Mouse (Mus musculus) embryonic stem cell, embryonic (primary cell): ENCODE results near the gene Tcea2.

Experiments used
- CTCF ChIA-PET, 4 experiments: fragments of 300-600 bp in 2 of 4; fragments of 350-600 bp in 2 of 4; sonication (Branson Sonifier 250); formaldehyde crosslinking; loops; one replicate each; lab custom pipeline; 2022; ENCODE audit warnings: inconsistent platforms in 2 of 4; lab: Charles Lee
- POLR2A ChIA-PET, 4 experiments: fragments of 300-600 bp in 2 of 4; fragments of 350-600 bp in 2 of 4; sonication (Branson Sonifier 250); formaldehyde crosslinking; loops; one replicate each; lab custom pipeline; 2022; ENCODE audit warnings: antibody characterized with exemption in 4 of 4, inconsistent platforms in 1 of 4; lab: Charles Lee

Tcea2 gene

GRCm38 (mm10) chr2:181662620-181663297, 17.4 kb upstream of the Tcea2 start:
- ChIA-PET POLR2A (interaction anchor here in 3 of 4 experiments (0.6 to 2.4 kb wide), 9 partner anchors 9 to 47 kb away, joined by 3 to 11 read pairs (median 3); partner anchors contain the start of gene Sox18 (in 1 of the 3)), CTCF (interaction anchor here (0.5 to 10.8 kb wide), 9 partner anchors 15 to 511 kb away, joined by 3 to 160 read pairs (median 4); partner anchors contain the start of gene Tcea2 (in 2 of the 4))

DNA sequence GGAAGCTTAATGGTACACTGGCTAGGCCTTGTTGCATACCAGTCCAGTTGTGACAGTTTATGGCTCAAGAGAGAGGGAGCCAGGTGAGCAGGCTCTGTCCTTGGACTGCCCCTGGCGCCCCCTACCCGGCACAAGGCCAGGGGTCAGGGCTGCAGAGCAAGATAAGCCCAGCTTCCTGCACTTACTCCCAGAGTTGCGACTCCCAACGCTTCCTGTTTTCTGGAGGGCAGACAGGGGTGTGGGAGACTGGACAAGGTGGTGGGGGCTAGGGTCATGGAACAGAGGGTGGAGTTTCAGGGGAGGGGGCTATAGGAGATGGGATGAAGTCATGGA, 16.8 kb upstream of the Tcea2 start:
- CTCF ChIA-PET: interaction anchor here (0.5 to 10.8 kb wide), 8 partner anchors 15 to 293 kb away, joined by 3 to 160 read pairs (median 6); partner anchors contain the start of gene Tcea2 (in 2 of the 4)
- POLR2A ChIA-PET: interaction anchor here in 3 of 4 experiments (0.5 to 2.4 kb wide), 10 partner anchors 10 to 418 kb away, joined by 3 to 11 read pairs (median 4); no protein-coding TSS in a partner anchor

GRCm38 (mm10) chr2:181670285-181670912, 9.7 kb upstream of the Tcea2 start:
- CTCF ChIA-PET: interaction anchor here (0.5 to 4.9 kb wide), 16 partner anchors 8 to 1548 kb away, joined by 3 to 32 read pairs (median 4); partner anchors contain the start of genes Tcea2 (in 2 of the 4), Gm29797 (in 1 of the 4) and Tpd52l2 (in 1 of the 4)
- POLR2A ChIA-PET: interaction anchor here in 3 of 4 experiments (0.5 to 2.9 kb wide), 13 partner anchors 8 to 822 kb away, joined by 3 to 11 read pairs (median 3); partner anchors contain the start of genes Dnajc5 (in 1 of the 3), Samd10 (in 1 of the 3) and Tcea2 (in 1 of the 3)

GRCm38 (mm10) chr2:181670913-181671311, 9.2 kb upstream of the Tcea2 start:
- ChIA-PET CTCF (interaction anchor here (0.5 to 4.9 kb wide), 17 partner anchors 8 to 1548 kb away, joined by 3 to 32 read pairs (median 4); partner anchors contain the start of genes Tcea2 (in 2 of the 4), Gm29797 (in 1 of the 4) and Tpd52l2 (in 1 of the 4)), POLR2A (interaction anchor here in 3 of 4 experiments (0.9 to 2.9 kb wide), 13 partner anchors 8 to 213 kb away, joined by 3 to 11 read pairs (median 3); partner anchors contain the start of genes Dnajc5 (in 2 of the 3), Samd10 (in 1 of the 3) and Tcea2 (in 1 of the 3))

- POLR2A ChIA-PET: interaction anchor here in 3 of 4 experiments (0.7 to 2.9 kb wide), 11 partner anchors 8 to 213 kb away, joined by 3 to 11 read pairs (median 3); partner anchors contain the start of genes Dnajc5 (in 2 of the 3) and Tcea2 (in 1 of the 3)
Measured at GRCm38 (mm10) chr2:181671326-181671725, 8.8 kb upstream of the Tcea2 start, which contains the start of gene Sox18. Sox18 (minus strand) TSS chr2:181671640.

DNA sequence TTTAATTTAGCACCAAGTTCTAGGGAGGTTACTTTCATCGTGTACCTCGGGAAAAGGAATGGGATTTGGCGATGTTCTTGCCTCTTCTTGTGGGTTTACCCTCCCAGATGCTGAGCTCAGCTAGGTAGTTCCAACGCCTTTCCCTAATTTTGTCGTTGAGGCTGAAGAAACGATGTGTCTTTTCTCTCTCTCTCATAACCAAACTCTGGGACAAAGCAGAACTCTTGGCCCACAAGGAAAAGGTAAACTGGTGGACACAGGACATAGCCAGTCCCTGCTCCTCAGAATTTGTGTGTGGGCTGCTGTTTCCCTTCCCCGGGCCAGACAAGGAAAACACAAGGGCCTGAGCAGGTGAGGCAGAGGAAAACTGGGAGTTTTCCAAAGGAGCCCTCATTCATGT, 8.1 kb upstream of the Tcea2 start:
- ChIA-PET CTCF (interaction anchor here in 2 of 4 experiments (0.9 to 4.9 kb wide), 3 partner anchors 9 to 51 kb away, joined by 3 to 29 read pairs (median 3); no protein-coding TSS in a partner anchor), POLR2A (interaction anchor here in 3 of 4 experiments (0.7 to 2.8 kb wide), 8 partner anchors 8 to 214 kb away, joined by 3 to 10 read pairs (median 4); partner anchors contain the start of genes Dnajc5 (in 2 of the 3) and Tcea2 (in 1 of the 3))

More at GRCm38 (mm10) chr2:181671326-181671725, 8.8 kb upstream of the Tcea2 start, which contains the start of gene Sox18:
- CTCF ChIA-PET: interaction anchor here in 3 of 4 experiments (0.5 to 4.9 kb wide), 9 partner anchors 9 to 105 kb away, joined by 3 to 29 read pairs (median 3); partner anchors contain the start of gene Tcea2 (in 1 of the 3)

DNA sequence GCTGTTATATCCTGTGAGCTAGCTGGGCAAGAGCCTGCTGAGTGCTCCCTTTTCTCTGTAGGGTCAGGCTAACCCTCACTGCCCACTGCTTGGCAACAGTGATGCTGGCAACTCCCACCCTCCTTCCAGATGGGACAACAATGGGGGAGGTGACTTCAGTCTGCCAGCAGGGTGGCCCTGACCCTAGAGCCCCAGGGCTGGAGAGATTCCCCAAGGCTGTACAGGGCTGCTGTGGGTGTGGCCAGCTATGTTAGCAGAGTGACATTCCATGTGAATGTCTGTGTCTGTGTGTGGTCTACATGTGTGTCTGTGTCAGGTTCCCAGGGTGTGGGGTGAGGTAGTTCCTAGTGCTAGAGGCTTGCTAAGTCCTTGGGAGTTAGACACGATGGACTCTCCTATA, 6.6 kb upstream of the Tcea2 start:
- ChIA-PET POLR2A (interaction anchor here in 3 of 4 experiments (0.6 to 2.1 kb wide), 12 partner anchors 9 to 149 kb away, joined by 3 to 5 read pairs (median 4); partner anchors contain the start of gene Gm29797 (in 1 of the 3)), CTCF (interaction anchor here (0.5 to 4.9 kb wide), 9 partner anchors 14 to 151 kb away, joined by 3 to 29 read pairs (median 4); no protein-coding TSS in a partner anchor)

DNA sequence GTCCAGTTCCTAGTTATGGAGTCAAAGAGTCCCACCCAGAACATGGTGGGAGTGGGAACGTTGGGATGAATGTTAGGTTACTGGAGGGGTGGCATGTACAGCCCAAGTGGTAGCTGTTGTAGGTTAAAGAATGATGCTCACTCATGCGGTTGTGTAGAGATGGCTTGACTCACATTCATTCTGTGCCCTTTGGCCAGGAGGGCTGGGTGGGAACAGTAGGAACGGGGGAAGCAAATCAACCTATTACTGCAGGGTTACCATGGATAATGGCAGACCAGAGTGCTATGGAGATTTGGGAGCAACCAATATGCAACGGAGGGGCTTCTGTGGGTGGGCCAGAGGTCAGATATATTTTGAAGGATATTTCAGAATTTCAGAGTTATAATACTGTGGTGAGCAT, 5.2 kb upstream of the Tcea2 start:
- CTCF ChIA-PET: interaction anchor here in 2 of 4 experiments (1.3 to 2.8 kb wide), 2 partner anchors 15 to 30 kb away, joined by 4 to 12 read pairs; no protein-coding TSS in a partner anchor
- POLR2A ChIA-PET: interaction anchor here in 3 of 4 experiments (0.6 to 1.7 kb wide), 7 partner anchors 12 to 182 kb away, joined by 3 to 4 read pairs (median 4); partner anchors contain the start of gene Abhd16b (in 1 of the 3)

- CTCF ChIA-PET: interaction anchor here in 1 of 4 experiments (4.7 kb wide), 1 partner anchor 15 kb away, joined by 160 read pairs; the partner anchor contains the start of gene Gm29797
- POLR2A ChIA-PET: interaction anchor here in 3 of 4 experiments (1.1 to 1.7 kb wide), 3 partner anchors 12 to 14 kb away, joined by 3 to 4 read pairs (median 4); no protein-coding TSS in a partner anchor
Measured at GRCm38 (mm10) chr2:181675454-181675853, 4.7 kb upstream of the Tcea2 start.

- POLR2A ChIA-PET: interaction anchor here in 2 of 4 experiments (0.6 to 2.2 kb wide), 6 partner anchors 13 to 25 kb away, joined by 3 to 11 read pairs (median 4); partner anchors contain the start of gene Lkaaear1 (in 1 of the 2)
- CTCF ChIA-PET: interaction anchor here in 3 of 4 experiments (0.6 to 5.8 kb wide), 9 partner anchors 15 to 714 kb away, joined by 3 to 160 read pairs (median 3); partner anchors contain the start of genes Gm29797 (in 1 of the 3) and Polr3k (in 1 of the 3)
Measured at GRCm38 (mm10) chr2:181676424-181676823, 3.7 kb upstream of the Tcea2 start.

DNA sequence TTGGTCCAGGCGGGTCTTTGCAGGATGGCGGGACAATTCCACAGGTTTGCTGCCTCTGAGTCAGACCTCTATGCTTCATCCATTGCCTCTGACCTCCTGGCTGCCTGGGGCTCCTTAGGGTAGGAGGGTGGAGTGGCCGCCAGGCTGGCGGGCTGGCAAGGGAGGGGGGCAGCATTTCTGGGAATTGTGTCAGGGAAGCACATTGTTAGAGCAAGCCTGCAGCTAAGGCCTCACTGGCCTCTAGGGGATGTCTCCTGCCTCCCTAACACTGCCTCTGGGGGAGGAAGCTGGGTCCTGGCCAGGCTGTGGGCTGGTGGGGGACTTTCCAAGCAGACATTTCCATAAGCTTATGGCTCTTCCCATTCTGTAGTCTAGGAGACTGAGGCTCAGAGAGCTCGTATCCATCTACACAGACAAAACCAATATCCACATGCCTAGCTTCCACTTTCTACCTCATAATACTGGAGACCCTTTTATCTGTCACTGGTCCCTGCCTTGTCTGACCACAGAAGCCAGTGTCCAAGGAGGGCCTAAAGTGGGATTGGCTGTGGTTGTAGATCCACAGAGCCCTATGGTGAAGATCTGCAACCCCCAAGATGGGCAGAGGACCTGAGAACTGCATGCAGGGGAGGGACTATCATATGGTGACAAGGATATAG, 2.9 kb upstream of the Tcea2 start:
- ChIA-PET CTCF (interaction anchor here (0.5 to 5.8 kb wide), 10 partner anchors 16 to 155 kb away, joined by 3 to 160 read pairs (median 3); partner anchors contain the start of gene Gm29797 (in 1 of the 4)), POLR2A (interaction anchor here in 2 of 4 experiments (0.5 to 2.2 kb wide), 6 partner anchors 14 to 179 kb away, joined by 3 to 11 read pairs (median 4); partner anchors contain the start of gene Lkaaear1 (in 1 of the 2))

GRCm38 (mm10) chr2:181677755-181678098, 2.4 kb upstream of the Tcea2 start:
- CTCF ChIA-PET: interaction anchor here (0.5 to 5.8 kb wide), 19 partner anchors 11 to 539 kb away, joined by 3 to 160 read pairs (median 5); partner anchors contain the start of genes Gm29797 (in 1 of the 4) and Polr3k (in 1 of the 4)
- POLR2A ChIA-PET: interaction anchor here in 3 of 4 experiments (0.6 to 3.2 kb wide), 10 partner anchors 8 to 307 kb away, joined by 3 to 18 read pairs (median 7); partner anchors contain the start of genes Gm29797 (in 1 of the 3), Lkaaear1 (in 1 of the 3), Rgs19 (in 1 of the 3) and Samd10 (in 1 of the 3)

DNA sequence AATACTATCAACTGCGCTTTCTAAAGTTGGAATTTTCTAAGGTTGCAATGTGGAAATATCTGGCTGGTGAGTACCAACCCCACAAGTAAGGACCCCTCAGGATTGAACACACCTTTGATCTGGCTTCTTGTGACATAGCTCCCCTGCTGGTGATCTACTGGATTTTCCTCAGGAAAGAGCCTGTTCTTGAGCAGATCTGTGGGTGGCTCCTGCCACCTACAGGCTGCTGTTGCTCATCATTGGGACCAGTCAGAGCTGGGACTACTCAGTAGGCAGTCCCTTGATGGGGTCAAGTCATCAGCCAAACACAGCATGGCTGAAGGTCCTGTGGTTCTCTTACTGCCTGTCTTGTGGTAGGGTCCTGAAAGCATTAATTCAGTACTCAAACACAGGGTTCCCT, 1.3 kb upstream of the Tcea2 start:
- ChIA-PET CTCF (interaction anchor here (0.5 to 5.8 kb wide), 145 partner anchors 8 to 1021 kb away, joined by 3 to 160 read pairs (median 4); partner anchors contain the start of genes Dnajc5 (in 3 of the 4), Gm29797 (in 2 of the 4), Polr3k (in 2 of the 4) and Samd10 (in 2 of the 4)), POLR2A (interaction anchor here (0.5 to 4.1 kb wide), 42 partner anchors 8 to 1041 kb away, joined by 3 to 20 read pairs (median 4); partner anchors contain the start of genes Dnajc5 (in 3 of the 4), Rgs19 (in 2 of the 4), Samd10 (in 2 of the 4) and Arfrp1 (in 1 of the 4))

- CTCF ChIA-PET: interaction anchor here in 3 of 4 experiments (0.6 to 5.8 kb wide), 7 partner anchors 9 to 494 kb away, joined by 3 to 97 read pairs (median 6); partner anchors contain the start of genes Ppdpf (in 1 of the 3) and Sox18 (in 1 of the 3)
Measured at GRCm38 (mm10) chr2:181680716-181681117, 607 bp downstream of the Tcea2 start.

GRCm38 (mm10) chr2:181681978-181682377, 1.9 kb downstream of the Tcea2 start:
- CTCF ChIA-PET: interaction anchor here in 1 of 4 experiments (1.1 kb wide), 1 partner anchor 292 kb away, joined by 3 read pairs; no protein-coding TSS in a partner anchor

More at GRCm38 (mm10) chr2:181680716-181681117, 607 bp downstream of the Tcea2 start:
- POLR2A ChIA-PET: interaction anchor here in 3 of 4 experiments (0.6 to 4.1 kb wide), 13 partner anchors 9 to 310 kb away, joined by 3 to 20 read pairs (median 4); partner anchors contain the start of genes Rgs19 (in 2 of the 3), Polr3k (in 1 of the 3) and Sox18 (in 1 of the 3)

More at GRCm38 (mm10) chr2:181681978-181682377, 1.9 kb downstream of the Tcea2 start:
- POLR2A ChIA-PET: interaction anchor here in 2 of 4 experiments (1.1 to 4.1 kb wide), 7 partner anchors 8 to 23 kb away, joined by 3 to 20 read pairs (median 4); partner anchors contain the start of gene Rgs19 (in 2 of the 2)
